Mouse (Mus musculus) megakaryocyte, embryonic 14.5 days (primary cell): ENCODE results near the gene Trmt61a. TPM values are rescaled to one million over a fixed set of nuclear protein-coding genes. Genes with fewer than 3 reads are reported as not detected.

ENCODE experiments used
- H3K27me3 ChIP-seq: replicated peaks from 2 replicates; pipeline ENCODE3; 2012; ENCODE audit warnings: inconsistent platforms
- H3K36me3 ChIP-seq: replicated peaks from 2 replicates; pipeline ENCODE3; 2012; ENCODE audit warnings: low read length, inconsistent platforms, mixed read lengths
- H3K4me1 ChIP-seq: 2 replicates; pipeline ENCODE4 v1.6.1; 2012; ENCODE audit warnings: inconsistent platforms
- H3K4me3 ChIP-seq: replicated peaks from 2 replicates; pipeline ENCODE3; 2012; ENCODE audit warnings: moderate library complexity, mild to moderate bottlenecking, inconsistent platforms
- H3K9me3 ChIP-seq: 2 replicates; pipeline ENCODE4 v1.6.1; 2012; ENCODE audit warnings: inconsistent platforms
- FLI1 ChIP-seq: IDR thresholded peaks from 2 replicates; pipeline ENCODE4 v1.6.1; 2012; ENCODE audit warnings: low read length, inconsistent platforms, mixed read lengths
- GATA1 ChIP-seq: IDR thresholded peaks from 3 replicates; pipeline ENCODE4 v1.6.1; 2012; ENCODE audit warnings: mixed read lengths, low read length, inconsistent platforms, borderline replicate concordance
- polyA plus RNA-seq: library from polyadenylated mRNA; stranded (reverse); fragments of >175 nt; gene quantifications from 2 replicates; pipeline ENCODE4 v1.2.3, GENCODE M21; 2012; ENCODE audit warnings: low replicate concordance; ENCODE audit not compliant: insufficient read depth

The Trmt61a gene
- polyA plus RNA-seq, 1 experiment: 10.0 TPM

DNA sequence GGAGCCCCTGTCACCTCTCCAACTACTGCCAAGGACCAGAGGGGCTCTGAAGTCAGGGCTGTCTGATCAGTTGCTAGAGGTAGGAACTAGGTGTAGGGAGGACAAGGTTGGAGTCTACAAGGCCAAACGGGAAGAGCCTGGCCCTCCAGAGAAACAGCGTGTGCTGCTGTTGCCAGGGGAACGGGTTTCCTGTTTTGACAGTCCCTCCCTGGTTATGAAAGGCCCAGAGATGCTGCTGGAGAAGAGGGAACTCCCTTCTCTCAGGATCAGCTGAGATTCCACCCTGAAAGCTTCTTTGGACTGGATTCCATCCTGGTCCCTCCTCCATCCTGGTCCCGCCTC, 48.2 kb downstream of the Trmt61a start:
- Histone ChIP-seq H3K36me3 (peaks cover 73% of the 10 kb centered on the region), H3K4me1 (peaks cover 30% of the 10 kb centered on the region), H3K27me3 (no peaks in the 10 kb centered on the region), H3K4me3 (no peak overlapping the region), H3K9me3 (no peaks in the 10 kb centered on the region)
- TF ChIP-seq GATA1: no peak
- TF ChIP-seq FLI1: no peak

DNA sequence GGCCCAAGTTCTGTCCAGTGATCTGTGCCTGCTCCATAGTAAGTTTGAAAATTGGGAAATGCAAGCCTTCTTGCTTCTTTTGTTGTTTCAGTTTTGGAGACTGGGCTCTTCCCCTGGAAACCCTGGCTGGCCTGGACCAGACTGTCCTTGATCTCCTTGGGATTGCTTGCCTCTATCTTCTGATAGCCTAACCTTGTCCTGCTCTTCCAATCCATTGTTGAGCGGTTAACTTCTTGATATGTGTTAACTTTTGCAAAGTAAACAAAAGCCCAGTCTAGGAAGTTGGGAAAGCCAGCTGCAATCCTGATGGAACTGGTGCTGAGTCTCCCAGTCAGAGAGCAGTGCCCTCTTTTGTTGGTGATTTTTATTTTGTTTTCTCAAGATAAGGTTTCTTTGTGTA, 50.1 kb downstream of the Trmt61a start:
- H3K4me3 ChIP-seq: no peak overlapping the region
- H3K36me3 ChIP-seq: peaks cover 74% of the 10 kb centered on the region
- no peaks in the 10 kb centered on the region for H3K9me3 ChIP-seq
- no peaks in the 10 kb centered on the region for H3K27me3 ChIP-seq
- TF ChIP-seq GATA1 (no peak), FLI1 (no peak)
- peaks cover 44% of the 10 kb centered on the region for H3K4me1 ChIP-seq

DNA sequence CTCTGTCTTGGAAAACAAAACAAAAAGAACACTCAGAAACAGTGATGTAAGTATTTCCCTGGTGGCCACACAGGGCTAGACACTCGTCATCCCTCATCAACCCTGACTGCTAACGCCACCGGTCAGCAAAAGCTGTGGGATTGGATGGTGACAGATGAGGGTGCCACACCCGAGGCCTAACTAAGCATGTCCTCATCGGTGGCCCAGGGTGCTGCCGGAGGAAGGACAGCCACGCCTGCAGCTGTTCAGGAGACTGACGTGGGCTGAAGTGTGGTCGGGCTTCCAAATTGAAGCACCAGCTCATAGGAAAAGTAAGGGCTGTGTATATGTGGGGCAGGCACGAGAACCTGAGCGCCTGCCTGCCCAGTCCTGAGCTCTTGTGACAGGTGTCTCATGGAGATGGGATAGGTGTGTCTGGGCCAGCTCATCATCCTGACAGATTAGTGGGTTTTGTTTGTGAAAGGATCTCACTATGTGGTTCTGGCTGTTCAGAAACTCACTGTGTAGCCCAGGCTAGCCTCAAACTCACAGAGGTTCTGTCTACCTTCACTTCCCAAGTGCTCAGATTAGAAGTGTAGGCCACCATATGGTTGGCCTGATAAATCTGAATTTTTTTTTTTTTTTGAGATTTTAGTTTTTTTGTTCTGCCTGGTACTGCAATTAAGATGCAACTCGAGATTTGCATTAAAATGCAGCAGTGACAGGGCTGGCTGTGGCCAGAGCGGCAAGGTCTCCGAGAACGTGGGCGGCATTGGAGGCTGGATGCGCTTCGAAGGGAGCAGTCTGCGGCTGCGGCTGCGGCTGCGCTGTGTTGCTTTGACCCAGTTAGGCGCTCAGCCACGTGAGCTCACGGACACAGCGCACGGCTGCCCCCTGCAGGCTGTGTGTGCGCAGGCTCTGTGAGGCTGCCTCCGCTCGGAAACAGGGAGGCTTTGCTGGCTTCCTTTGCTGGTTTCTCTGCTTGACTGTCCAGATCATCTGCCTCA, 54.2 kb downstream of the Trmt61a start:
- Histone ChIP-seq H3K9me3 (no peaks in the 10 kb centered on the region), H3K4me3 (peak overlapping the region; percentile 89), H3K36me3 (peaks cover 65% of the 10 kb centered on the region), H3K4me1 (peaks cover 45% of the 10 kb centered on the region), H3K27me3 (no peaks in the 10 kb centered on the region)
- TF ChIP-seq FLI1 (no peak), GATA1 (no peak)

DNA sequence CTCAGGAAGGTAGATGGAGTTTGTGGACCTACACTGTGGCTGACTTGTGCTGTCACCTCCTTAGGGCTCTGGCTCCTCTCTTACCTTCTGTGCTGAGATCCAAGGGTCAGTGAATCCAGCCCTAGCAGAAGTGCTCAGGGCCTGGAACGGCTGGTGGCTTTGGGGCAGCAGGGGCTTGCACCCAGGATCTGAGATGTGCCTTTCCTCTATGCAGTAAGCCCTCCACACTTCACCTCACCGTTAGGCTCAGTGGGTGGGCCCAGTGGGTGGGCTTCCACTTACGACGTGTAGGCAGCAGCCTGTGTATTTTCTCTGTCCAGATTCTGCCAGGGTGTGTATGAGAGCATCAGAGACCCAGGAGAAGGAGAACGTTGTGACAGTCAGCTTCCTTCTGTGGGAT, 55.0 kb downstream of the Trmt61a start:
- Histone ChIP-seq H3K4me3 (peak overlapping the region; percentile 89), H3K36me3 (peaks cover 59% of the 10 kb centered on the region), H3K27me3 (no peaks in the 10 kb centered on the region), H3K9me3 (no peaks in the 10 kb centered on the region), H3K4me1 (peaks cover 40% of the 10 kb centered on the region)
- TF ChIP-seq FLI1: no peak

Other genes starting within 250 kb of the Trmt61a start
- gene Tnfaip2, start 235.6 kb upstream of the Trmt61a start, polyA plus RNA-seq: 1.1 and 11.3 TPM in 2 replicates
- 0.22 TPM in 1 of 2 replicates, not detected in the other for gene Gm266, start 192.3 kb upstream of the Trmt61a start, polyA plus RNA-seq
- 17.8 and 28.5 TPM in 2 replicates for gene Eif5, start 140.1 kb upstream of the Trmt61a start, polyA plus RNA-seq
- 4.4 and 8.2 TPM in 2 replicates for gene Mark3, start 103.6 kb upstream of the Trmt61a start, polyA plus RNA-seq
- 64.6 and 102 TPM in 2 replicates for gene Ckb, start 5.8 kb upstream of the Trmt61a start, polyA plus RNA-seq
- gene Bag5, start 35.2 kb downstream of the Trmt61a start, polyA plus RNA-seq: 2.5 and 4.8 TPM in 2 replicates
- gene Apopt1, start 35.2 kb downstream of the Trmt61a start, polyA plus RNA-seq: 65.2 and 126 TPM in 2 replicates
- gene Klc1, start 80.7 kb downstream of the Trmt61a start, polyA plus RNA-seq: 21.5 and 66.3 TPM in 2 replicates
- 2.2 and 3.2 TPM in 2 replicates for gene Xrcc3, start 135.8 kb downstream of the Trmt61a start, polyA plus RNA-seq
- 15.3 and 16.7 TPM in 2 replicates for gene Zfyve21, start 136.1 kb downstream of the Trmt61a start, polyA plus RNA-seq
- gene Ppp1r13b, start 230.0 kb downstream of the Trmt61a start, polyA plus RNA-seq: 15.6 and 22.6 TPM in 2 replicates